Mouse (Mus musculus): ENCODE results near the gene Ccdc93. TPM values are rescaled to one million over a fixed set of nuclear protein-coding genes. Genes with fewer than 3 reads are reported as not detected.

The Ccdc93 gene
- polyA plus RNA-seq, 1 experiment = 10.2 TPM

- Histone ChIP-seq H3K27me3 (replicated peaks; ENCODE audit: control insufficient read depth, insufficient read depth, low read length) (no peaks in the 10 kb centered on the region), H3K4me3 (ENCODE audit: insufficient read depth, low read depth, low read length) (no peak overlapping the region), H3K4me1 (ENCODE audit: control insufficient read depth, insufficient read depth, low read length) (no peaks in the 10 kb centered on the region), H3K27ac (ENCODE audit: insufficient read depth, low read depth, low read length) (no peak overlapping the region), H3K36me3 (ENCODE audit: control insufficient read depth, insufficient read depth, low read length) (peaks cover 9% of the 10 kb centered on the region)
- 75% methylated on average over 12 of the region's 12 CpGs for WGBS
- no peak for DNase-seq
- no peak for TF ChIP-seq POLR2A (IDR thresholded peaks at IDR 0.05; ENCODE audit: low read depth, low read length)
- TF ChIP-seq CTCF (conservative IDR thresholded peaks at IDR 0.05; ENCODE audit: insufficient read depth, insufficient read length, low read depth, low read length) = no peak
Measured at GRCm38 (mm10) chr1:121478284-121478980, 47.6 kb downstream of the Ccdc93 start.

GRCm38 (mm10) chr1:121479403-121479802, 48.6 kb downstream of the Ccdc93 start:
- Histone ChIP-seq H3K27me3 (replicated peaks; ENCODE audit: control insufficient read depth, insufficient read depth, low read length) (no peaks in the 10 kb centered on the region), H3K4me1 (ENCODE audit: control insufficient read depth, insufficient read depth, low read length) (no peaks in the 10 kb centered on the region), H3K27ac (ENCODE audit: insufficient read depth, low read depth, low read length) (no peak overlapping the region), H3K36me3 (ENCODE audit: control insufficient read depth, insufficient read depth, low read length) (peaks cover 9% of the 10 kb centered on the region), H3K4me3 (ENCODE audit: insufficient read depth, low read depth, low read length) (no peak overlapping the region)
- no peak for DNase-seq
- TF ChIP-seq POLR2A (IDR thresholded peaks at IDR 0.05; ENCODE audit: low read depth, low read length) = no peak
- TF ChIP-seq CTCF (conservative IDR thresholded peaks at IDR 0.05; ENCODE audit: insufficient read depth, insufficient read length, low read depth, low read length) = no peak
- WGBS = 92% methylated on average over 5 of the region's 5 CpGs

GRCm38 (mm10) chr1:121483091-121483490, 52.2 kb downstream of the Ccdc93 start:
- whole genome bisulfite sequencing = 69% methylated on average over 4 of the region's 4 CpGs
- Histone ChIP-seq H3K36me3 (ENCODE audit: control insufficient read depth, insufficient read depth, low read length) (peaks cover 8% of the 10 kb centered on the region), H3K27ac (ENCODE audit: insufficient read depth, low read depth, low read length) (no peak overlapping the region), H3K4me3 (ENCODE audit: insufficient read depth, low read depth, low read length) (no peak overlapping the region), H3K27me3 (replicated peaks; ENCODE audit: control insufficient read depth, insufficient read depth, low read length) (no peaks in the 10 kb centered on the region), H3K4me1 (ENCODE audit: control insufficient read depth, insufficient read depth, low read length) (no peaks in the 10 kb centered on the region)
- TF ChIP-seq CTCF (conservative IDR thresholded peaks at IDR 0.05; ENCODE audit: insufficient read depth, insufficient read length, low read depth, low read length) (no peak), POLR2A (IDR thresholded peaks at IDR 0.05; ENCODE audit: low read depth, low read length) (no peak)
- no peak for DNase-seq

GRCm38 (mm10) chr1:121486803-121487202, 56.0 kb downstream of the Ccdc93 start:
- no peak for DNase-seq
- H3K27me3 ChIP-seq (replicated peaks; ENCODE audit: control insufficient read depth, insufficient read depth, low read length) = no peaks in the 10 kb centered on the region
- H3K27ac ChIP-seq (ENCODE audit: insufficient read depth, low read depth, low read length) = no peak overlapping the region
- no peaks in the 10 kb centered on the region for H3K4me1 ChIP-seq (ENCODE audit: control insufficient read depth, insufficient read depth, low read length)
- no peak for TF ChIP-seq POLR2A (IDR thresholded peaks at IDR 0.05; ENCODE audit: low read depth, low read length)
- TF ChIP-seq CTCF (conservative IDR thresholded peaks at IDR 0.05; ENCODE audit: insufficient read depth, insufficient read length, low read depth, low read length) = no peak
- WGBS = 88% methylated on average over 6 of the region's 6 CpGs
- no peak overlapping the region for H3K4me3 ChIP-seq (ENCODE audit: insufficient read depth, low read depth, low read length)
- peaks cover 6% of the 10 kb centered on the region for H3K36me3 ChIP-seq (ENCODE audit: control insufficient read depth, insufficient read depth, low read length)

GRCm38 (mm10) chr1:121490241-121490640, 59.4 kb downstream of the Ccdc93 start:
- peak; percentile 29 for DNase-seq
- whole genome bisulfite sequencing = 44% methylated on average over 5 of the region's 5 CpGs
- H3K27ac ChIP-seq (ENCODE audit: insufficient read depth, low read depth, low read length) = no peak overlapping the region
- no peaks in the 10 kb centered on the region for H3K36me3 ChIP-seq (ENCODE audit: control insufficient read depth, insufficient read depth, low read length)
- H3K4me3 ChIP-seq (ENCODE audit: insufficient read depth, low read depth, low read length) = no peak overlapping the region
- no peaks in the 10 kb centered on the region for H3K4me1 ChIP-seq (ENCODE audit: control insufficient read depth, insufficient read depth, low read length)
- H3K27me3 ChIP-seq (replicated peaks; ENCODE audit: control insufficient read depth, insufficient read depth, low read length) = no peaks in the 10 kb centered on the region
- TF ChIP-seq CTCF (conservative IDR thresholded peaks at IDR 0.05; ENCODE audit: insufficient read depth, insufficient read length, low read depth, low read length) = peak; percentile 60; the same call in 1 of the 2 replicates
- no peak for TF ChIP-seq POLR2A (IDR thresholded peaks at IDR 0.05; ENCODE audit: low read depth, low read length)

- 99% methylated on average over 4 of the region's 4 CpGs for WGBS
- Histone ChIP-seq H3K36me3 (ENCODE audit: control insufficient read depth, insufficient read depth, low read length) (peaks cover 2% of the 10 kb centered on the region; the same call in 1 of the 2 replicates), H3K4me3 (ENCODE audit: insufficient read depth, low read depth, low read length) (no peak overlapping the region), H3K4me1 (ENCODE audit: control insufficient read depth, insufficient read depth, low read length) (no peaks in the 10 kb centered on the region), H3K27ac (ENCODE audit: insufficient read depth, low read depth, low read length) (no peak overlapping the region), H3K27me3 (replicated peaks; ENCODE audit: control insufficient read depth, insufficient read depth, low read length) (no peaks in the 10 kb centered on the region)
- no peak for DNase-seq
- TF ChIP-seq POLR2A (IDR thresholded peaks at IDR 0.05; ENCODE audit: low read depth, low read length) (no peak), CTCF (conservative IDR thresholded peaks at IDR 0.05; ENCODE audit: insufficient read depth, insufficient read length, low read depth, low read length) (no peak)
Measured at GRCm38 (mm10) chr1:121497093-121497492, 66.2 kb downstream of the Ccdc93 start.

- no peaks in the 10 kb centered on the region for H3K27me3 ChIP-seq (replicated peaks; ENCODE audit: control insufficient read depth, insufficient read depth, low read length)
- H3K27ac ChIP-seq (ENCODE audit: insufficient read depth, low read depth, low read length) = no peak overlapping the region
- H3K4me3 ChIP-seq (ENCODE audit: insufficient read depth, low read depth, low read length) = no peak overlapping the region
- H3K36me3 ChIP-seq (ENCODE audit: control insufficient read depth, insufficient read depth, low read length) = 0 out of 2 replicates have a peak, but pooled peaks cover 1% of the 10 kb centered on the region
- no peaks in the 10 kb centered on the region for H3K4me1 ChIP-seq (ENCODE audit: control insufficient read depth, insufficient read depth, low read length)
- WGBS = 86% methylated on average over 2 of the region's 2 CpGs
- TF ChIP-seq POLR2A (IDR thresholded peaks at IDR 0.05; ENCODE audit: low read depth, low read length) (no peak), CTCF (conservative IDR thresholded peaks at IDR 0.05; ENCODE audit: insufficient read depth, insufficient read length, low read depth, low read length) (no peak)
- DNase-seq = no peak
Measured at GRCm38 (mm10) chr1:121508729-121509128, 77.9 kb downstream of the Ccdc93 start.

All from kidney, adult 2 months (tissue).